Mouse (Mus musculus): Measurements from ENCODE around the gene Smbd1. TPM values are rescaled to one million over a fixed set of nuclear protein-coding genes. Genes with fewer than 3 reads are reported as not detected.

Smbd1 gene
- polyA plus RNA-seq, 1 experiment, result not detected

DNA sequence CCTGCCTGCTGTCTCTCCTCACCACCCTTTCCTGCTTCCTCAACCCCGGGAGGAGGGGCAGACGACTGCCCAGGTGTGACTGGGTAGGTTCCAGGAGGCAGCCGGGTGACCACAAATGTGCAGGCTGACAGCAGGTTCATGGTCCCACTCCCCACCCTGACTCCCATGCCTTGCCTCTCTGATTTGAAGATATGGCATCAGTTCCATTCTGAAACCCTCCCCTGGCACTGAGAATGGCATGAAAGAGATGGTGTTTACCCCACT is 12.9 kb downstream of the Smbd1 start, which contains the start of gene Muc20:
TSS of gene Muc20 (minus strand) at position 10 of the 264 bp plus-strand sequence.
- Histone ChIP-seq H3K79me2 (ENCODE audit: control insufficient read depth, insufficient read depth) (no peaks in the 10 kb centered on the region), H3ac (ENCODE audit: control insufficient read depth, insufficient read length) (no peak within 1 kb of the TSS), H3K4me3 (no peak within 1 kb of the TSS), H3K4me2 (ENCODE audit: low read depth) (peak within 1 kb of the TSS; percentile 6), H3K36me3 (ENCODE audit: control insufficient read depth, insufficient read depth) (no peaks in the 10 kb centered on the region), H3K27me3 (ENCODE audit: control insufficient read depth, insufficient read depth, insufficient read length) (no peaks in the 10 kb centered on the region)
- TF ChIP-seq SRF (IDR thresholded peaks at IDR 0.05; ENCODE audit: control insufficient read depth, insufficient read length, low read depth), result no peak
- no peak for TF ChIP-seq TCF3 (IDR thresholded peaks at IDR 0.05; ENCODE audit: insufficient read length, low read depth)
- TF ChIP-seq CEBPB (IDR thresholded peaks at IDR 0.05; ENCODE audit: insufficient read depth, poor library complexity, severe bottlenecking), result no peak
- TF ChIP-seq REST (IDR thresholded peaks at IDR 0.05; ENCODE audit: insufficient read depth, insufficient read length), result no peak
- TF ChIP-seq TCF12 (IDR thresholded peaks at IDR 0.05; ENCODE audit: insufficient read depth, poor library complexity, severe bottlenecking), result no peak
- TF ChIP-seq POLR2A (IDR thresholded peaks at IDR 0.05; ENCODE audit: insufficient read length, low read depth), result no peak

GRCm38 (mm10) chr16:32796676-32797425 is 13.4 kb downstream of the Smbd1 start:
- no peak overlapping the region for H3K4me3 ChIP-seq
- H3K4me2 ChIP-seq (ENCODE audit: low read depth), result peak overlapping the region; percentile 6
- H3K79me2 ChIP-seq (ENCODE audit: control insufficient read depth, insufficient read depth), result no peaks in the 10 kb centered on the region
- H3ac ChIP-seq (ENCODE audit: control insufficient read depth, insufficient read length), result no peak overlapping the region
- H3K36me3 ChIP-seq (ENCODE audit: control insufficient read depth, insufficient read depth), result no peaks in the 10 kb centered on the region
- TF ChIP-seq MYOD1 (IDR thresholded peaks at IDR 0.05; ENCODE audit: control insufficient read depth in 1 of 3, insufficient read length in 2 of 3, low read depth in 2 of 3) (peak in 2 of 3 experiments; percentile 1 to 44), MYOG (IDR thresholded peaks at IDR 0.05; ENCODE audit: control insufficient read depth in 1 of 3, insufficient read depth in 1 of 3, insufficient read length in 2 of 3, low read depth in 2 of 3) (no peak), MAX (IDR thresholded peaks at IDR 0.05; ENCODE audit: low read depth) (no peak), TCF12 (IDR thresholded peaks at IDR 0.05; ENCODE audit: insufficient read depth, poor library complexity, severe bottlenecking) (no peak)
- no peaks in the 10 kb centered on the region for H3K27me3 ChIP-seq (ENCODE audit: control insufficient read depth, insufficient read depth, insufficient read length)

DNA sequence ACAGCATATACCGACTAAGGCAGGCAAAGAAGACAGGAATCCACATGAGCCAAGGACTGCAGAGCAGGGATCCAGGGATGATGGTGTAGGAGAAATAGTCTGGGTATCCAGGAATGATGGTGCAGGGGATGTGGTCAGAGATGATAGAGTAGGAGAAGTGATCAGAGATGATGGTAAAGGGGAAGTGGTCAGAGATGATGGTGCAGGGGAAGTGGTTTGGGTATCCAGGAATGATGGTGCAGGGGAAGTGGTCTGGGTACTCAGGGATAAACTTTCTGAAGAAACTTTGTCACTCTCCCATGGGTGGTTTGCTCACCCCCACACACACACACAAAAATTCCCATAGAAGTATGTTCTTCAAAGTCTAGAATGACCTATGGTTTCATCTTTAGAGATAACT is 15.1 kb downstream of the Smbd1 start:
- Histone ChIP-seq H3K79me2 (ENCODE audit: control insufficient read depth, insufficient read depth) (no peaks in the 10 kb centered on the region), H3K4me2 (ENCODE audit: low read depth) (no peak overlapping the region), H3K36me3 (ENCODE audit: control insufficient read depth, insufficient read depth) (no peaks in the 10 kb centered on the region), H3K4me3 (no peak overlapping the region), H3ac (ENCODE audit: control insufficient read depth, insufficient read length) (no peak overlapping the region), H3K27me3 (ENCODE audit: control insufficient read depth, insufficient read depth, insufficient read length) (no peaks in the 10 kb centered on the region)
- TF ChIP-seq MYOD1 (IDR thresholded peaks at IDR 0.05; ENCODE audit: control insufficient read depth in 1 of 3, insufficient read length in 2 of 3, low read depth in 2 of 3) (no peak), MAX (IDR thresholded peaks at IDR 0.05; ENCODE audit: low read depth) (no peak), SRF (IDR thresholded peaks at IDR 0.05; ENCODE audit: control insufficient read depth, insufficient read length, low read depth) (no peak), REST (IDR thresholded peaks at IDR 0.05; ENCODE audit: insufficient read depth, insufficient read length) (no peak), MYOG (IDR thresholded peaks at IDR 0.05; ENCODE audit: control insufficient read depth in 1 of 3, insufficient read depth in 1 of 3, insufficient read length in 2 of 3, low read depth in 2 of 3) (no peak), TCF3 (IDR thresholded peaks at IDR 0.05; ENCODE audit: insufficient read length, low read depth) (no peak), POLR2AphosphoS2 (IDR thresholded peaks at IDR 0.05; ENCODE audit: insufficient read length, low read depth) (no peak), CEBPB (IDR thresholded peaks at IDR 0.05; ENCODE audit: insufficient read depth, poor library complexity, severe bottlenecking) (no peak), E2F4 (IDR thresholded peaks at IDR 0.05; ENCODE audit: insufficient read depth) (no peak), TCF12 (IDR thresholded peaks at IDR 0.05; ENCODE audit: insufficient read depth, poor library complexity, severe bottlenecking) (no peak), POLR2A (IDR thresholded peaks at IDR 0.05; ENCODE audit: insufficient read length, low read depth) (no peak), USF1 (IDR thresholded peaks at IDR 0.05; ENCODE audit: low read depth) (no peak)

- no peak for TF ChIP-seq USF1 (IDR thresholded peaks at IDR 0.05; ENCODE audit: low read depth)
- TF ChIP-seq TCF3 (IDR thresholded peaks at IDR 0.05; ENCODE audit: insufficient read length, low read depth), result no peak
- TF ChIP-seq MAX (IDR thresholded peaks at IDR 0.05; ENCODE audit: low read depth), result no peak
- TF ChIP-seq E2F4 (IDR thresholded peaks at IDR 0.05; ENCODE audit: insufficient read depth), result no peak
- no peak for TF ChIP-seq SRF (IDR thresholded peaks at IDR 0.05; ENCODE audit: control insufficient read depth, insufficient read length, low read depth)
- TF ChIP-seq POLR2A (IDR thresholded peaks at IDR 0.05; ENCODE audit: insufficient read length, low read depth), result no peak
- no peak for TF ChIP-seq REST (IDR thresholded peaks at IDR 0.05; ENCODE audit: insufficient read depth, insufficient read length)
- TF ChIP-seq CEBPB (IDR thresholded peaks at IDR 0.05; ENCODE audit: insufficient read depth, poor library complexity, severe bottlenecking), result no peak
- TF ChIP-seq TCF12 (IDR thresholded peaks at IDR 0.05; ENCODE audit: insufficient read depth, poor library complexity, severe bottlenecking), result no peak
- no peak for TF ChIP-seq MYOD1 (IDR thresholded peaks at IDR 0.05; ENCODE audit: control insufficient read depth in 1 of 3, insufficient read length in 2 of 3, low read depth in 2 of 3)
- TF ChIP-seq POLR2AphosphoS2 (IDR thresholded peaks at IDR 0.05; ENCODE audit: insufficient read length, low read depth), result no peak
- no peak for TF ChIP-seq MYOG (IDR thresholded peaks at IDR 0.05; ENCODE audit: control insufficient read depth in 1 of 3, insufficient read depth in 1 of 3, insufficient read length in 2 of 3, low read depth in 2 of 3)
- Histone ChIP-seq H3K4me3 (no peak overlapping the region), H3K27me3 (ENCODE audit: control insufficient read depth, insufficient read depth, insufficient read length) (no peaks in the 10 kb centered on the region), H3K4me2 (ENCODE audit: low read depth) (no peak overlapping the region), H3K79me2 (ENCODE audit: control insufficient read depth, insufficient read depth) (no peaks in the 10 kb centered on the region), H3K36me3 (ENCODE audit: control insufficient read depth, insufficient read depth) (no peaks in the 10 kb centered on the region), H3ac (ENCODE audit: control insufficient read depth, insufficient read length) (no peak overlapping the region)
Measured at GRCm38 (mm10) chr16:32790056-32790455, 20.2 kb downstream of the Smbd1 start.

- no peak for TF ChIP-seq TCF12 (IDR thresholded peaks at IDR 0.05; ENCODE audit: insufficient read depth, poor library complexity, severe bottlenecking)
- peak in 1 of 3 experiments; percentile 23 for TF ChIP-seq MYOG (IDR thresholded peaks at IDR 0.05; ENCODE audit: control insufficient read depth in 1 of 3, insufficient read depth in 1 of 3, insufficient read length in 2 of 3, low read depth in 2 of 3)
- Histone ChIP-seq H3K27me3 (ENCODE audit: control insufficient read depth, insufficient read depth, insufficient read length) (no peaks in the 10 kb centered on the region), H3K4me2 (ENCODE audit: low read depth) (no peak overlapping the region), H3K79me2 (ENCODE audit: control insufficient read depth, insufficient read depth) (no peaks in the 10 kb centered on the region), H3K36me3 (ENCODE audit: control insufficient read depth, insufficient read depth) (no peaks in the 10 kb centered on the region), H3K4me3 (no peak overlapping the region), H3ac (ENCODE audit: control insufficient read depth, insufficient read length) (no peak overlapping the region)
Measured at GRCm38 (mm10) chr16:32784840-32785239, 25.4 kb downstream of the Smbd1 start.

Data from myocyte (in vitro differentiated cells).